Mouse (Mus musculus): ENCODE data around the gene Nt5dc2. TPM values are rescaled to one million over a fixed set of nuclear protein-coding genes. Genes with fewer than 3 reads are reported as not detected.

Gene Nt5dc2
- polyA plus RNA-seq, 1 experiment from 2014 or later, result 421 TPM

- 83% methylated on average over 4 of the region's 4 CpGs for WGBS
- H3K4me1 ChIP-seq, result no peaks in the 10 kb centered on the region
- peaks cover 99% of the 10 kb centered on the region for H3K36me3 ChIP-seq
Observed at GRCm38 (mm10) chr14:31186656-31187055, 55.8 kb downstream of the Nt5dc2 start.

More at GRCm38 (mm10) chr14:31186656-31187055, 55.8 kb downstream of the Nt5dc2 start:
- Histone ChIP-seq H3K4me2 (replicated peaks) (no peak overlapping the region), H3K4me3 (replicated peaks) (no peak overlapping the region), H3K27me3 (no peaks in the 10 kb centered on the region), H3K9me3 (replicated peaks) (no peaks in the 10 kb centered on the region), H3K27ac (replicated peaks) (no peak overlapping the region), H3K9ac (no peak overlapping the region)
- ATAC-seq (ENCODE audit: insufficient number of reproducible peaks, low FRiP score, low TSS enrichment, low read depth), result no peak

Other genes starting within 250 kb of the Nt5dc2 start
- not detected in 2 replicates for gene Itih4, start 244.6 kb upstream of the Nt5dc2 start, polyA plus RNA-seq (2015; fragmentation: Nextera tagmentation; extraction: Ambion mirVana)
- 0.07 and 0.12 TPM in 2 replicates for gene Itih3, start 207.3 kb upstream of the Nt5dc2 start, polyA plus RNA-seq (2015; fragmentation: Nextera tagmentation; extraction: Ambion mirVana)
- gene Itih1, start 187.8 kb upstream of the Nt5dc2 start, polyA plus RNA-seq (2015; fragmentation: Nextera tagmentation; extraction: Ambion mirVana), result not detected in 2 replicates
- 12.6 and 13.8 TPM in 2 replicates for gene Nek4, start 179.7 kb upstream of the Nt5dc2 start, polyA plus RNA-seq (2015; fragmentation: Nextera tagmentation; extraction: Ambion mirVana)
- 71.0 and 76.6 TPM in 2 replicates for gene Glt8d1, start 129.7 kb upstream of the Nt5dc2 start, polyA plus RNA-seq (2015; fragmentation: Nextera tagmentation; extraction: Ambion mirVana)
- gene Spcs1, start 129.4 kb upstream of the Nt5dc2 start, polyA plus RNA-seq (2015; fragmentation: Nextera tagmentation; extraction: Ambion mirVana), result 453 and 455 TPM in 2 replicates
- 121 and 132 TPM in 2 replicates for gene Pbrm1, start 111.9 kb upstream of the Nt5dc2 start, polyA plus RNA-seq (2015; fragmentation: Nextera tagmentation; extraction: Ambion mirVana)
- 109 and 113 TPM in 2 replicates for gene Gnl3, start 111.9 kb upstream of the Nt5dc2 start, polyA plus RNA-seq (2015; fragmentation: Nextera tagmentation; extraction: Ambion mirVana)
- gene Smim4, start 2.1 kb upstream of the Nt5dc2 start, polyA plus RNA-seq (2015; fragmentation: Nextera tagmentation; extraction: Ambion mirVana), result 61.3 and 67.3 TPM in 2 replicates
- gene Stab1, start 37.6 kb downstream of the Nt5dc2 start, polyA plus RNA-seq (2015; fragmentation: Nextera tagmentation; extraction: Ambion mirVana), result 50.6 and 66.2 TPM in 2 replicates
- 267 and 372 TPM in 2 replicates for gene Tnnc1, start 77.3 kb downstream of the Nt5dc2 start, polyA plus RNA-seq (2015; fragmentation: Nextera tagmentation; extraction: Ambion mirVana)
- gene Nisch, start 85.9 kb downstream of the Nt5dc2 start, polyA plus RNA-seq (2015; fragmentation: Nextera tagmentation; extraction: Ambion mirVana), result 394 and 407 TPM in 2 replicates
- gene Sema3g, start 86.8 kb downstream of the Nt5dc2 start, polyA plus RNA-seq (2015; fragmentation: Nextera tagmentation; extraction: Ambion mirVana), result 1.3 and 1.8 TPM in 2 replicates
- gene Phf7, start 120.3 kb downstream of the Nt5dc2 start, polyA plus RNA-seq (2015; fragmentation: Nextera tagmentation; extraction: Ambion mirVana), result 10.1 and 12.1 TPM in 2 replicates
- gene Bap1, start 120.4 kb downstream of the Nt5dc2 start, polyA plus RNA-seq (2015; fragmentation: Nextera tagmentation; extraction: Ambion mirVana), result 74.6 and 76.9 TPM in 2 replicates
- 6.0 and 7.2 TPM in 2 replicates for gene Dnah1, start 192.8 kb downstream of the Nt5dc2 start, polyA plus RNA-seq (2015; fragmentation: Nextera tagmentation; extraction: Ambion mirVana)
- gene Capn7, start 205.6 kb downstream of the Nt5dc2 start, polyA plus RNA-seq (2015; fragmentation: Nextera tagmentation; extraction: Ambion mirVana), result 41.6 and 42.3 TPM in 2 replicates

Measured in embryonic facial prominence, embryonic 15.5 days (tissue).